ENCODE assay signal across 8 mouse cellular contexts in genomic region chr17:24722220-24722924, GRCm38 (mm10). TPM values are rescaled to one million over a fixed set of nuclear protein-coding genes. Genes with fewer than 3 reads are reported as not detected.
DNase-seq lines count a peak whose midpoint lies in the region; ATAC-seq lines count a peak whose summit lies in the region.

No protein-coding gene starts in this region.

- DNase-seq in heart, postnatal 25 days (ENCODE audit: low spot score): no peak
- peak; percentile 82 for DNase-seq in ZHBTc4 (ENCODE audit: low read depth, low spot score)
- no peak for DNase-seq in ovary, postnatal 36 days (ENCODE audit: low spot score)
- DNase-seq in spleen, postnatal 14 days (ENCODE audit: low spot score in 2 of 2): no peak
- no peak for DNase-seq in right cerebral cortex, postnatal 25 days

- H3K9me3 ChIP-seq in heart, embryonic 12.5 days (replicated peaks): no peaks in the 10 kb centered on the region
- H3K9me3 ChIP-seq in hindbrain, embryonic 15.5 days: no peaks in the 10 kb centered on the region
- H3K9me3 ChIP-seq in midbrain, embryonic 15.5 days: no peaks in the 10 kb centered on the region

- H3K27ac ChIP-seq in heart, embryonic 12.5 days (ENCODE audit: poor library complexity, severe bottlenecking): no peak overlapping the region
- H3K27ac ChIP-seq in hindbrain, embryonic 15.5 days (replicated peaks): no peak overlapping the region
- H3K27ac ChIP-seq in midbrain, embryonic 15.5 days: no peak overlapping the region

- H3K4me1 ChIP-seq in heart, embryonic 12.5 days (replicated peaks): peaks cover 29% of the 10 kb centered on the region
- peaks cover 40% of the 10 kb centered on the region for H3K4me1 ChIP-seq in hindbrain, embryonic 15.5 days (replicated peaks)
- peaks cover 42% of the 10 kb centered on the region for H3K4me1 ChIP-seq in midbrain, embryonic 15.5 days

- H3K4me3 ChIP-seq in heart, embryonic 12.5 days: peak overlapping the region; percentile 17
- H3K4me3 ChIP-seq in hindbrain, embryonic 15.5 days: peak overlapping the region; percentile 78; the same call in 1 of the 2 replicates
- 0 out of 2 replicates have a peak overlapping the region, but pooled peaks have one; percentile 93 for H3K4me3 ChIP-seq in midbrain, embryonic 15.5 days

- H3K27me3 ChIP-seq in heart, embryonic 12.5 days (replicated peaks): 0 out of 2 replicates have a peak, but pooled peaks cover 1% of the 10 kb centered on the region
- no peaks in the 10 kb centered on the region for H3K27me3 ChIP-seq in hindbrain, embryonic 15.5 days
- H3K27me3 ChIP-seq in midbrain, embryonic 15.5 days (replicated peaks): 0 out of 2 replicates have a peak, but pooled peaks cover 2% of the 10 kb centered on the region

- peak overlapping the region; percentile 84 for H3K4me2 ChIP-seq in heart, embryonic 12.5 days
- peak overlapping the region; percentile 81 for H3K4me2 ChIP-seq in hindbrain, embryonic 15.5 days
- H3K4me2 ChIP-seq in midbrain, embryonic 15.5 days: peak overlapping the region; percentile 70

- no peak for ATAC-seq in heart, embryonic 12.5 days (ENCODE audit: insufficient number of reproducible peaks, low FRiP score)
- ATAC-seq in hindbrain, embryonic 15.5 days (ENCODE audit: low FRiP score, low read depth): no peak
- ATAC-seq in midbrain, embryonic 15.5 days (replicated peaks): no peak

- 33% methylated on average over 13 of the region's 13 CpGs for WGBS in heart, embryonic 12.5 days
- WGBS in hindbrain, embryonic 15.5 days: 33% methylated on average over 13 of the region's 13 CpGs
- WGBS in midbrain, embryonic 15.5 days: 43% methylated on average over 13 of the region's 13 CpGs

- H3K9ac ChIP-seq in heart, embryonic 12.5 days: peak overlapping the region; percentile 51; the same call in 1 of the 2 replicates
- H3K9ac ChIP-seq in hindbrain, embryonic 15.5 days: no peak overlapping the region
- H3K9ac ChIP-seq in midbrain, embryonic 15.5 days: no peak overlapping the region

- peaks cover 31% of the 10 kb centered on the region for H3K36me3 ChIP-seq in heart, embryonic 12.5 days
- H3K36me3 ChIP-seq in hindbrain, embryonic 15.5 days: peaks cover 13% of the 10 kb centered on the region
- peaks cover 10% of the 10 kb centered on the region for H3K36me3 ChIP-seq in midbrain, embryonic 15.5 days (replicated peaks)

- intact Hi-C loops in heart, postnatal 25 days (cut with DNase I): no loop called here

RNA-seq across cellular contexts. Expression of gene Ndufb10, which starts 1.9 kb away (rescaled TPM):
- polyA plus RNA-seq in heart, embryonic 12.5 days (2016; fragmentation: Nextera tagmentation; extraction: Ambion mirVana): 351 and 363 TPM in 2 replicates
- total RNA-seq in heart, postnatal 25 days (2021): 1,000 to 10,000 TPM; 1,080 to 1,118 TPM
- polyA plus RNA-seq in hindbrain, embryonic 15.5 days (2015; fragmentation: Nextera tagmentation; extraction: Ambion mirVana): 290 TPM in 2 replicates
- 270 and 281 TPM in 2 replicates for polyA plus RNA-seq in midbrain, embryonic 15.5 days (2015; fragmentation: Nextera tagmentation; extraction: Ambion mirVana)

RNA-seq across cellular contexts. Expression of gene Rps2, which starts 4.5 kb away (rescaled TPM):
- polyA plus RNA-seq in heart, embryonic 12.5 days (2016; fragmentation: Nextera tagmentation; extraction: Ambion mirVana): 810 and 828 TPM in 2 replicates
- 100 to 1,000 TPM; 745 to 758 TPM for total RNA-seq in heart, postnatal 25 days (2021)
- 753 and 774 TPM in 2 replicates for polyA plus RNA-seq in hindbrain, embryonic 15.5 days (2015; fragmentation: Nextera tagmentation; extraction: Ambion mirVana)
- polyA plus RNA-seq in midbrain, embryonic 15.5 days (2015; fragmentation: Nextera tagmentation; extraction: Ambion mirVana): 706 and 744 TPM in 2 replicates

RNA-seq across cellular contexts. Expression of gene Rnf151, which starts 4.5 kb away (rescaled TPM):
- polyA plus RNA-seq in heart, embryonic 12.5 days (2016; fragmentation: Nextera tagmentation; extraction: Ambion mirVana): not detected in 2 replicates
- not detected for total RNA-seq in heart, postnatal 25 days (2021)
- not detected in 2 replicates for polyA plus RNA-seq in hindbrain, embryonic 15.5 days (2015; fragmentation: Nextera tagmentation; extraction: Ambion mirVana)
- not detected in 2 replicates for polyA plus RNA-seq in midbrain, embryonic 15.5 days (2015; fragmentation: Nextera tagmentation; extraction: Ambion mirVana)

RNA-seq across cellular contexts. Expression of gene Rpl3l, which starts 5.2 kb away (rescaled TPM):
- polyA plus RNA-seq in heart, embryonic 12.5 days (2016; fragmentation: Nextera tagmentation; extraction: Ambion mirVana): 0.34 and 0.76 TPM in 2 replicates
- total RNA-seq in heart, postnatal 25 days (2021): 100 to 1,000 TPM; 375 to 390 TPM
- 0.22 TPM in 1 of 2 replicates, not detected in the other for polyA plus RNA-seq in hindbrain, embryonic 15.5 days (2015; fragmentation: Nextera tagmentation; extraction: Ambion mirVana)
- not detected in 2 replicates for polyA plus RNA-seq in midbrain, embryonic 15.5 days (2015; fragmentation: Nextera tagmentation; extraction: Ambion mirVana)

RNA-seq across cellular contexts. Expression of gene Msrb1, which starts 14.1 kb away (rescaled TPM):
- polyA plus RNA-seq in heart, embryonic 12.5 days (2016; fragmentation: Nextera tagmentation; extraction: Ambion mirVana): 17.3 and 18.2 TPM in 2 replicates
- total RNA-seq in heart, postnatal 25 days (2021): 100 to 1,000 TPM; 191 to 194 TPM
- 19.4 and 20.8 TPM in 2 replicates for polyA plus RNA-seq in hindbrain, embryonic 15.5 days (2015; fragmentation: Nextera tagmentation; extraction: Ambion mirVana)
- 16.5 and 19.8 TPM in 2 replicates for polyA plus RNA-seq in midbrain, embryonic 15.5 days (2015; fragmentation: Nextera tagmentation; extraction: Ambion mirVana)

Comparison
In these comparisons a context has a peak if more than half of its experiments do, and no peak if none do; other contexts are left out.
1. H3K4me3 ChIP-seq: peak in every context shown above with its lines; median percentile 93 in midbrain, embryonic 15.5 days; 78 in hindbrain, embryonic 15.5 days; 17 in heart, embryonic 12.5 days.